Mouse (Mus musculus) erythroblast, embryonic 14.5 days (primary cell): ENCODE results near the gene Gpbar1. TPM values are rescaled to one million over a fixed set of nuclear protein-coding genes. Genes with fewer than 3 reads are reported as not detected.

Experiments used
- H3K27me3 ChIP-seq: 2 replicates; pipeline ENCODE4 v1.6.1; 2012; ENCODE audit warnings: inconsistent platforms; ENCODE audit not compliant: control insufficient read depth
- H3K36me3 ChIP-seq: 2 replicates; pipeline ENCODE4 v1.6.1; 2012; ENCODE audit warnings: mild to moderate bottlenecking, inconsistent platforms; ENCODE audit not compliant: control insufficient read depth
- H3K4me1 ChIP-seq: 2 replicates; pipeline ENCODE4 v1.6.1; 2012; ENCODE audit warnings: inconsistent platforms; ENCODE audit not compliant: control insufficient read depth
- H3K4me3 ChIP-seq: replicated peaks from 2 replicates; pipeline ENCODE3; 2012; ENCODE audit warnings: moderate library complexity, mild to moderate bottlenecking, inconsistent platforms
- H3K9me3 ChIP-seq: 2 replicates; pipeline ENCODE4 v1.6.1; 2012; ENCODE audit warnings: low read length, inconsistent platforms, mixed read lengths; ENCODE audit not compliant: control insufficient read depth
- GATA1 ChIP-seq: IDR thresholded peaks from 2 replicates; pipeline ENCODE4 v1.6.1; 2012; ENCODE audit warnings: low read length, inconsistent platforms, mixed read lengths
- TAL1 ChIP-seq: IDR thresholded peaks from 3 replicates; pipeline ENCODE4 v1.6.1; 2012; ENCODE audit warnings: low read length, inconsistent platforms, mixed read lengths
- polyA plus RNA-seq: library from polyadenylated mRNA; stranded (reverse); fragments of >175 nt; gene quantifications from 2 replicates; pipeline ENCODE4 v1.2.3, GENCODE M21; 2012

Gene Gpbar1
- not detected in 2 replicates for polyA plus RNA-seq

GRCm38 (mm10) chr1:74278538-74278937 lies at the start of gene Gpbar1:
Gpbar1 (plus strand) TSS chr1:74278550.
- Histone ChIP-seq H3K4me1 (peaks cover 12% of the 10 kb centered on the region), H3K9me3 (no peaks in the 10 kb centered on the region), H3K4me3 (no peak within 1 kb of the TSS), H3K36me3 (peaks cover 44% of the 10 kb centered on the region), H3K27me3 (peaks cover 24% of the 10 kb centered on the region)
- no peak for TF ChIP-seq TAL1
- TF ChIP-seq GATA1: no peak

- TF ChIP-seq TAL1: no peak
- TF ChIP-seq GATA1: no peak
- no peak overlapping the region for H3K4me3 ChIP-seq
- peaks cover 9% of the 10 kb centered on the region for H3K4me1 ChIP-seq
- H3K27me3 ChIP-seq: no peaks in the 10 kb centered on the region
- H3K36me3 ChIP-seq: no peaks in the 10 kb centered on the region
- no peaks in the 10 kb centered on the region for H3K9me3 ChIP-seq
Observed at GRCm38 (mm10) chr1:74229942-74230341, 48.4 kb upstream of the Gpbar1 start.

- no peaks in the 10 kb centered on the region for H3K27me3 ChIP-seq
- H3K4me1 ChIP-seq: peaks cover 13% of the 10 kb centered on the region
- TF ChIP-seq TAL1 (no peak), GATA1 (no peak)
- no peaks in the 10 kb centered on the region for H3K9me3 ChIP-seq
- H3K36me3 ChIP-seq: no peaks in the 10 kb centered on the region
- no peak overlapping the region for H3K4me3 ChIP-seq
Observed at GRCm38 (mm10) chr1:74230992-74231391, 47.4 kb upstream of the Gpbar1 start.

GRCm38 (mm10) chr1:74235938-74236589 lies 42.3 kb upstream of the Gpbar1 start, which contains the start of gene Arpc2:
Arpc2 (plus strand) TSS chr1:74236084.
- TF ChIP-seq TAL1: no peak
- Histone ChIP-seq H3K27me3 (no peaks in the 10 kb centered on the region), H3K9me3 (no peaks in the 10 kb centered on the region), H3K4me1 (peaks cover 58% of the 10 kb centered on the region), H3K4me3 (peak within 1 kb of the TSS; percentile 99), H3K36me3 (peaks cover 8% of the 10 kb centered on the region)

- Histone ChIP-seq H3K4me1 (peaks cover 56% of the 10 kb centered on the region), H3K9me3 (no peaks in the 10 kb centered on the region), H3K27me3 (no peaks in the 10 kb centered on the region), H3K4me3 (peak overlapping the region; percentile 99), H3K36me3 (peaks cover 10% of the 10 kb centered on the region)
- no peak for TF ChIP-seq GATA1
- TF ChIP-seq TAL1: no peak
Observed at GRCm38 (mm10) chr1:74236590-74237317, 41.6 kb upstream of the Gpbar1 start.

GRCm38 (mm10) chr1:74237671-74238070 lies 40.7 kb upstream of the Gpbar1 start:
- Histone ChIP-seq H3K36me3 (peaks cover 14% of the 10 kb centered on the region), H3K4me3 (peak overlapping the region; percentile 99), H3K27me3 (no peaks in the 10 kb centered on the region), H3K4me1 (peaks cover 52% of the 10 kb centered on the region), H3K9me3 (no peaks in the 10 kb centered on the region)
- TF ChIP-seq TAL1: no peak
- TF ChIP-seq GATA1: no peak

- no peak for TF ChIP-seq GATA1
- no peak for TF ChIP-seq TAL1
- Histone ChIP-seq H3K4me3 (peak overlapping the region; percentile 99), H3K36me3 (peaks cover 19% of the 10 kb centered on the region), H3K27me3 (no peaks in the 10 kb centered on the region), H3K9me3 (no peaks in the 10 kb centered on the region), H3K4me1 (peaks cover 52% of the 10 kb centered on the region)
Observed at GRCm38 (mm10) chr1:74238136-74238535, 40.2 kb upstream of the Gpbar1 start.

GRCm38 (mm10) chr1:74239162-74239561 lies 39.2 kb upstream of the Gpbar1 start:
- H3K9me3 ChIP-seq: no peaks in the 10 kb centered on the region
- peaks cover 56% of the 10 kb centered on the region for H3K4me1 ChIP-seq
- H3K27me3 ChIP-seq: no peaks in the 10 kb centered on the region
- H3K4me3 ChIP-seq: peak overlapping the region; percentile 99
- peaks cover 22% of the 10 kb centered on the region for H3K36me3 ChIP-seq
- TF ChIP-seq GATA1 (no peak), TAL1 (no peak)

- peaks cover 56% of the 10 kb centered on the region for H3K4me1 ChIP-seq
- H3K4me3 ChIP-seq: peak overlapping the region; percentile 99
- no peaks in the 10 kb centered on the region for H3K9me3 ChIP-seq
- TF ChIP-seq TAL1 (no peak), GATA1 (no peak)
- no peaks in the 10 kb centered on the region for H3K27me3 ChIP-seq
- H3K36me3 ChIP-seq: peaks cover 24% of the 10 kb centered on the region
Observed at GRCm38 (mm10) chr1:74239618-74240017, 38.7 kb upstream of the Gpbar1 start.
